Mouse (Mus musculus) spleen, adult 2 months (tissue): Measurements from ENCODE around the gene Zfp869. TPM values are rescaled to one million over a fixed set of nuclear protein-coding genes. Genes with fewer than 3 reads are reported as not detected.
"Not testable (repeated sequence)": the region's sequence is repeated elsewhere in the genome, so short reads cannot be mapped to it uniquely, and the experiment has no call there.

Experiments
- DNase-seq, 2 experiments: peaks; one replicate each; pipeline versions ENCODE4 v3.0.0 to v3.0.0-alpha.2; 2012 to 2021; ENCODE audit warnings: low spot score in 2 of 2, low read depth in 1 of 2
- H3K27ac ChIP-seq: fragments of 200-500 bp; 2 replicates; pipeline ENCODE4 v1.5.1; 2012; ENCODE audit warnings: low read length, inconsistent platforms; ENCODE audit not compliant: insufficient read depth
- H3K27me3 ChIP-seq: fragments of 200-500 bp; 2 replicates; pipeline ENCODE4 v1.6.1; 2012; ENCODE audit warnings: mild to moderate bottlenecking, moderate library complexity, low read length, inconsistent platforms; ENCODE audit not compliant: control insufficient read depth, insufficient read depth
- H3K36me3 ChIP-seq: fragments of 200-500 bp; 2 replicates; pipeline ENCODE4 v1.6.1; 2012; ENCODE audit warnings: mild to moderate bottlenecking, low read length, inconsistent platforms; ENCODE audit not compliant: control insufficient read depth, insufficient read depth
- H3K4me1 ChIP-seq: fragments of 200-500 bp; 2 replicates; pipeline ENCODE4 v1.6.1; 2011; ENCODE audit warnings: inconsistent platforms; ENCODE audit not compliant: control insufficient read depth, insufficient read depth, insufficient read length
- H3K4me3 ChIP-seq: fragments of 200-500 bp; 2 replicates; pipeline ENCODE4 v1.5.1; 2011; ENCODE audit warnings: mild to moderate bottlenecking, inconsistent platforms; ENCODE audit not compliant: insufficient read depth, insufficient read length; ENCODE audit errors: extremely low read depth
- CTCF ChIP-seq: fragments of 200-500 bp; IDR thresholded peaks from 2 replicates; pipeline ENCODE4 v1.5.1; 2011; ENCODE audit warnings: mild to moderate bottlenecking, inconsistent platforms; ENCODE audit not compliant: insufficient read depth, insufficient read length, insufficient replicate concordance; ENCODE audit errors: extremely low read depth
- POLR2A ChIP-seq: fragments of 200-500 bp; IDR thresholded peaks from 2 replicates; pipeline ENCODE4 v1.6.1; 2011; ENCODE audit warnings: low read depth, low read length, inconsistent platforms
- WGBS: fragments of 180-500 bp; shearing (Covaris S2); methylation state at CpG from one replicate; pipeline ENCODE4 v1.1.7; 2018; 5-methylcytosine and 5-hydroxymethylcytosine counted together
- polyA plus RNA-seq: library from polyadenylated mRNA; depleted of rRNA; stranded (reverse); fragments of >200 nt; gene quantifications from 2 replicates; pipeline ENCODE4 v1.2.3, GENCODE M21; 2012; rRNA removed

The Zfp869 gene
- 2.3 TPM in 2 replicates for polyA plus RNA-seq

- not testable (repeated sequence) for H3K27me3 ChIP-seq, H3K27ac ChIP-seq, DNase-seq, H3K4me1 ChIP-seq, H3K4me3 ChIP-seq
- H3K36me3 ChIP-seq: peaks cover 51% of the 10 kb centered on the region
- WGBS: 97% methylated on average over 10 of the region's 10 CpGs
Measured at GRCm38 (mm10) chr8:69710624-69711023, at the start of gene Zfp869. TSS of gene Zfp869 (minus strand) at chr8:69710724.

- WGBS: 88% methylated on average over 5 of the region's 5 CpGs
- Histone ChIP-seq H3K27me3 (no peaks in the 10 kb centered on the region), H3K4me3 (no peak overlapping the region), H3K36me3 (peaks cover 13% of the 10 kb centered on the region), H3K27ac (no peak overlapping the region), H3K4me1 (no peaks in the 10 kb centered on the region)
- no peak for TF ChIP-seq POLR2A
- TF ChIP-seq CTCF: no peak
- DNase-seq: no peak
Measured at GRCm38 (mm10) chr8:69758316-69758715, 47.8 kb upstream of the Zfp869 start.

GRCm38 (mm10) chr8:69752437-69752836 is 41.9 kb upstream of the Zfp869 start:
- TF ChIP-seq CTCF (no peak), POLR2A (no peak)
- no peaks in the 10 kb centered on the region for H3K27me3 ChIP-seq
- 81% methylated on average over 2 of the region's 2 CpGs for WGBS
- H3K4me1 ChIP-seq: peaks cover 3% of the 10 kb centered on the region
- H3K4me3 ChIP-seq: no peak overlapping the region
- H3K27ac ChIP-seq: no peak overlapping the region
- H3K36me3 ChIP-seq: peaks cover 4% of the 10 kb centered on the region
- DNase-seq: no peak

DNA sequence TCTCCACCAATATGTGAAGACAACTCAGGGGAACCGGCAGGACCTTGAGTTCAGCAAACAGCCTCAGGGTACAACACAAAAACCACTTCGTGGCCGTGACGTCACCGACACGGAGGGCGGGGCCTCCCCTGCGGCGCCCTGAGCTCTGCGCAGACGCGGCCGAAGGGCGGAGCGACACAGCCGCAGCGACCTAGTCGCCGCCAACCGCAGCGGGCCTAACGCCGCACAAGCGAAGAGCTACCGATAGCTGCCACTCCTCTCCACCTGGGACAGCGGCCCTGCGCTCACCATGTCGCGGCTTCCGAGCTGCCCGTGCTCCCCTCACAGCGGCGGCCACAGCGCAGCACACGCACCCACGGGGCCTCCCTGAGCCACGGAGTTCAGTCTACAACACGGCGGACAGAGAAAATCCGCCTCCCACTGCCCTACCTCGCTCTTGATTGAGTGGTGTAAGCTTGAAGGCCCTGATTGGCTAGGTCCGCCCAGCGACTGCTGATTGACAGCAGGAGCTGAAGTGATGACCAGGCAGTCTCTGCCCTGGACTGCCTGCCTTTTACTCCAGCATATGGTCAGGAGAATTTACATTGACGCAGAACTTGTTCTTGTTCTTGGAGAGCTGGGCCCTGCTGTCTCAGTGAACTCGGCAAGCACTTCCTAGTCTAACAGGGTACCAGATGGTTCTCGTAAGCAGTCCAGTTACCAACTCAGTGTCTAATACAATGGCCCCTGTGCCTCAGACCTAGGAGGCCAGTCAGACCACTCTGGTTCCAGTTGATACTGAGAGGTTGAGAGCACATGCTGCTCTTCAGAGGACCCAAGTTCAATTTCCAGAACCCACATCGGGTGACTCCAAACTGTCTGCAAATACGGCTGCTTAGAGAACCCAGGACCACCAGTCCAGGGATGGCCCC is 39.3 kb upstream of the Zfp869 start, which contains the start of gene Zfp963:
TSS of gene Zfp963 (minus strand) at position 427 of the 911 bp plus-strand sequence.
- TF ChIP-seq CTCF: no peak
- peak; percentile 92 for TF ChIP-seq POLR2A
- WGBS: 5% methylated on average over 48 of the region's 48 CpGs

GRCm38 (mm10) chr8:69741231-69741630 is 30.7 kb upstream of the Zfp869 start:
- Histone ChIP-seq H3K27me3 (no peaks in the 10 kb centered on the region), H3K27ac (no peak overlapping the region), H3K4me3 (no peak overlapping the region), H3K36me3 (peaks cover 8% of the 10 kb centered on the region), H3K4me1 (no peaks in the 10 kb centered on the region)
- TF ChIP-seq POLR2A (no peak), CTCF (no peak)
- 82% methylated on average over 2 of the region's 2 CpGs for WGBS
- DNase-seq: no peak

More for the DNA sequence above, 39.3 kb upstream of the Zfp869 start, which contains the start of gene Zfp963:
- DNase-seq: peak; percentile 86 to 96
- H3K27ac ChIP-seq: peak within 1 kb of the TSS; percentile 93
- peaks cover 3% of the 10 kb centered on the region for H3K4me1 ChIP-seq
- H3K36me3 ChIP-seq: no peaks in the 10 kb centered on the region
- peak within 1 kb of the TSS; percentile 83 for H3K4me3 ChIP-seq
- no peaks in the 10 kb centered on the region for H3K27me3 ChIP-seq

GRCm38 (mm10) chr8:69740763-69741162 is 30.2 kb upstream of the Zfp869 start:
- TF ChIP-seq CTCF (no peak), POLR2A (no peak)
- Histone ChIP-seq H3K27ac (no peak overlapping the region), H3K27me3 (no peaks in the 10 kb centered on the region), H3K36me3 (peaks cover 8% of the 10 kb centered on the region), H3K4me3 (no peak overlapping the region), H3K4me1 (no peaks in the 10 kb centered on the region)
- 87% methylated on average over 6 of the region's 6 CpGs for WGBS
- DNase-seq: no peak

GRCm38 (mm10) chr8:69735495-69735894 is 25.0 kb upstream of the Zfp869 start:
- Histone ChIP-seq H3K27me3 (no peaks in the 10 kb centered on the region), H3K4me3 (no peak overlapping the region), H3K36me3 (no peaks in the 10 kb centered on the region), H3K27ac (no peak overlapping the region), H3K4me1 (no peaks in the 10 kb centered on the region)
- no peak for TF ChIP-seq POLR2A
- no peak for TF ChIP-seq CTCF
- DNase-seq: no peak
- WGBS: 80% methylated on average over 1 of the region's 1 CpGs
